Mouse (Mus musculus) stomach, postnatal 0 days (tissue): Measurements from ENCODE around the gene E4f1.
"Not testable (repeated sequence)": the region's sequence is repeated elsewhere in the genome, so short reads cannot be mapped to it uniquely, and the experiment has no call there.

Experiments
- CTCF ChIP-seq: IDR thresholded peaks from 2 replicates; pipeline ENCODE4 v1.5.1; 2016; ENCODE audit warnings: antibody characterized with exemption, low read depth, mild to moderate bottlenecking, moderate library complexity
- EP300 ChIP-seq: optimal IDR thresholded peaks from 2 replicates; pipeline ENCODE3; 2016; ENCODE audit warnings: antibody characterized with exemption

DNA sequence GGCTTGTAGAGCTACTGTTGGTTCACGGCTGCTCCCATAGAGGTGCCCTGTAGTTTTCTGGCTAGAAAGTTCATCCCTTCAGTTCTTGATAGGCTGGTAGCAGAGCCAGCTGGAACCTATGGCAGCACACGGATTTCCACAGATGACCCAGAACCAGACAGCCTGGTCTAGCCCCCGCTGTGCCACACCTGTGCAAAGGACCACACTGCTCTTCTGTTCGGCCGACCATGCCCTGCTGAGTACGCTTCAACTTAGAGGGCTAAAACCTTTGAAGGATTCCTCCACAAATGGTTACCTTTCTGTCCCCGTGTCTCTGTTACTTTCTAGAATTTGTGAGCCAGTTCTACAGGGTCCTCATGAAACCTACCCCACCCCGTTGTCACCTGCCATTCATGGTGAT, 44.8 kb downstream of the E4f1 start:
- not testable (repeated sequence) for TF ChIP-seq EP300, CTCF
